Mouse (Mus musculus) layer of hippocampus, postnatal 25 days (tissue): ENCODE measurements around the gene Exosc6. TPM values are rescaled to one million over a fixed set of nuclear protein-coding genes. Genes with fewer than 3 reads are reported as not detected.
"Not testable (repeated sequence)": the region's sequence is repeated elsewhere in the genome, so short reads cannot be mapped to it uniquely, and the experiment has no call there.

Experiments used
- DNase-seq, 2 experiments: peaks; one replicate each; pipeline ENCODE4 v3.0.0; 2022; ENCODE audit warnings: mixed read lengths in 2 of 2, low spot score in 1 of 2; ENCODE audit errors: extremely low spot score in 1 of 2
- total RNA-seq, 2 experiments: library from RNA; stranded (reverse); gene quantifications; 2 replicates each; pipeline ENCODE4 v1.2.3; 2021

Gene Exosc6
- total RNA-seq = not detected

- DNase-seq = peak; percentile 84 to 86
These were observed at the start of gene Exosc6 for GRCm38 (mm10) chr8:111056158-111056663. Gene Exosc6, plus strand, starts transcription at chr8:111056339.

GRCm38 (mm10) chr8:111010230-111010991 lies 45.7 kb upstream of the Exosc6 start:
- DNase-seq = not testable (repeated sequence)

DNA sequence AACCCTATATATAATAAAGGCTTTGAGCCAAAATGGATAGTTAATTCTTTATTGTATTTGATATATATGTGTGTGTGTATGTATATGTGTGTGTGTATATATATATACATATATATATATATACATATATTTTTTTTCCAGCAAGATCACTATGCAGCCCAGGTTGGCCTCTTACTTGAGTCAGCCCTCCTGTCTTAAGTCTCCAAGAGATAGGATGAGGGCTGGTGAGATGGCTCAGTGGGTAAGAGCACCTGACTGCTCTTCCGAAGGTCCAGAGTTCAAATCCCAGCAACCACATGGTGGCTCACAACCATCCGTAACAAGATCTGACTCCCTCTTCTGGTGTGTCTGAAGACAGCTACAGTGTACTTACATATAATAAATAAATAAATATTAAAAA lies 29.5 kb upstream of the Exosc6 start:
- DNase-seq = not testable (repeated sequence)

DNA sequence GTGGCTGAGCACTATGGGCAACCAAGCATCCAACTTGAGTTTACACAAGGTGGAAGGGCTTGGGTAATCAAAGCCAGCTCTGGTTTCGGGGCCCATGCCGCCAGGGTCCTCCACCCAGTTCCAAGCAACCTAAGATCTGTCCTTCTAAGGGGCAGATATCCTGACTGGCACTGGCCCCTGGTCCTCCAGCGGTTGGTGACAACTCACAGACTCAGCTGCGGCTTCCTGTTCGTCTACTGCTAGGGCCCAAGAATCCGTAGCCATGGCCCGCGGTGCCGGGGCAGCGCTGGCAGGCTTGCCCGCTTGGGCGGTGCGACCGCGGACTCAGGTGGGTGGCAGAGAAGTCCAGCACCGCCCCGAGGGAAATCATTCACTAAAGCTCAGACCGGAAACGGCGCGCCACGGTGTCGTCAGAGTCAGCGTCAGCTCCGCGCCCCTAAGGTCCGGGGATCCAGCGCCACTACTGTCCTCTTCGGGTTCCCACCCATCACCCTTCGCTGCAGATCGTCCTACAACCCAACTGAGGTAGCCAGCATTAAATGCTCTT lies 28.7 kb upstream of the Exosc6 start:
- DNase-seq = peak; percentile 80 to 87

- no peak for DNase-seq
These were observed 26.6 kb upstream of the Exosc6 start for GRCm38 (mm10) chr8:111029589-111029988.

GRCm38 (mm10) chr8:111030045-111030444 lies 26.1 kb upstream of the Exosc6 start:
- DNase-seq = no peak

DNA sequence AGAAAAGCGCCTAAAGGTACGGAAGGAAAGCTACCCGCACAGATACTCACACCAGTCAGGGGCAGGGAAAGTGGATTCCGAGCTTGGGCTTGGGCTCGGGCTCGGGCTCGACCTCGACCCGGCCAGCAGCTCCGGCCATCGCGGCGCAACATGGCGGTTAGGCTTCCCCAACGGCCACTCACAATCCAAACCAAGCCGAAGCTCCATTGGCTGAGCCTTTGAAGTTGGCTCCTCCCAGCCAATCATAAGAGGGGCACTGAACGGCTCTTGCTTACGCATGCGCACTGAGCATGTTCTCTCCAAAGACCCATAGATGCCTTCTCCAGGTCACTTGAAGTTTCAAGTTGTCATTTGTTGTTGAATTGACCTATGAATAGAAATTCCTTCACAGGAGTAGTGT lies 24.6 kb upstream of the Exosc6 start, which contains the start of gene Ddx19b:
Ddx19b (minus strand) TSS at position 180 of the 400 bp plus-strand sequence.
- DNase-seq = no peak

- no peak for DNase-seq
These were observed 23.2 kb upstream of the Exosc6 start, which contains the start of gene Aars for GRCm38 (mm10) chr8:111032916-111033315. Gene Aars, plus strand, starts transcription at chr8:111033144.

DNA sequence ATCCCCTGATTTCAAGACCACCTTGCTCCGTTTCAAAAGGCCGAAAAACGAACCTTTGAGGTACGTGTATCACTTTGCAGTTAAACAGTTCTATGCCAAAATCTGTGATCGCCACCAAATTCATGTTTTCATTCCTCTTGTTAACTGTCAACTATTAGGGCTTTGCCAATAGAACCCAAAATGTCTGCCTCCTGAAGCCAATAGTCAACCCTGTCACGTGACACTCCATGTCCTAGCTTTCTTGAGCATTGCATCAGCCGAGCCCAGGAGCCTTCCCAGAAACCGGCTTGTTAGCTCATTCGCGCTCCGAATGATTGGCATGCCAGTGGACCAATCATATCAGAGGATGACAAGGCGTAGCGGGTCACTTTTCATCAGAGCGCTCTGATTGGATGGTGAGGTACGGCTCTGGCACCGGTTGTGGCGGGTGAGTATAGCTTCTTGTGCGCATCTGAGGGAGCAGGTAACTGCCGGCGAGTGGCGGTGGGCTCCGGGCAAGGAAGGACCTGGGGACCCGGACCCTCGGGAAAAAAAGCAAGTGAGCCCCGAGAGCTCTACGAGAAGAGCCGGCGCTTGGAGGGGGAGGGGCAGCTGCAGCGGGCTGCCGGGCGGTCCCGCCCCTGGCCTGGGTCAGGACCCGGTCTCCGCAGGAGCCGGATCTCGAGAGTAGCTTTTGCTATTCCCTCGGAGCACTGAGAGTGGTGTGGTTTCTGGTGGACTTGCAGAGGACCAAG lies 22.5 kb upstream of the Exosc6 start:
- DNase-seq = peak; percentile 87 to 88

DNA sequence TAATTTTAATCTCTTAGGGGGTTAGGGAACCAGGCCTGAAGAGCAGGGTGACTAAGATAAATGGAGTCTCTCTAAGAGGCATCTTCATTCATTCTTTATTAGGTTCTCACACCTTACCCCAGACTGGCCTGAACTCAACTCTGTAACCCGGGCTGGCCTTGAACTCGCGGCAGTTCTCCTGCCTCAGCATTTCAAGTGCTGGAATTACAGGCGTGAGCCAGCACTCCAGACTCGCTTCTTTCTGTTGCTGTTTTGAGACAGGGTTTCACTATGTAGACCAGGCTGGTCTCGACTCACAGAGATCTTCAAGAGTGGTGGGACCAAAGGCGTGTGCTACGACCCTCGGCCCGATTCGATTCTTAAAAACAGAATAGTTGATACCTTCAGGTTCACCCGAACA lies 21.9 kb upstream of the Exosc6 start:
- peak in 1 of 2 experiments; percentile 24 for DNase-seq

DNA sequence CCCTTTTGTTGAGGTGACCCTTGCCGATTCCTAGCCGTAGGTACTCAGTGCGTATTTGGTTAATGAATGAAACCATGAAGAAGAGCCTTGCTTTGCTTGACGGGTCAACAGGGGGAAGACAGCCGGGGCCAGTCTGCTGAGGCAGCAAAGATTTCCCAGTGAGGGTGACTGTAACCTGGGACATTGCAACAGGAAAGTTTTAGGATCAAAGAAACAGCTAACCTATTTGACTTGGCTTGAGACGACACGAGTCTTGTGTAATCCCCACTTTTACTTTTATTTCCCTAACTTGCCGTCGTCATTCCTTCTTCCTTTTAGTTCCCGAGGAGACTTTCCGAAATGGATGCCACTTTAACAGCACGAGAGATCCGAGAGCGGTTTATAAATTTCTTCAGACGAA lies 19.5 kb upstream of the Exosc6 start:
- no peak for DNase-seq

DNA sequence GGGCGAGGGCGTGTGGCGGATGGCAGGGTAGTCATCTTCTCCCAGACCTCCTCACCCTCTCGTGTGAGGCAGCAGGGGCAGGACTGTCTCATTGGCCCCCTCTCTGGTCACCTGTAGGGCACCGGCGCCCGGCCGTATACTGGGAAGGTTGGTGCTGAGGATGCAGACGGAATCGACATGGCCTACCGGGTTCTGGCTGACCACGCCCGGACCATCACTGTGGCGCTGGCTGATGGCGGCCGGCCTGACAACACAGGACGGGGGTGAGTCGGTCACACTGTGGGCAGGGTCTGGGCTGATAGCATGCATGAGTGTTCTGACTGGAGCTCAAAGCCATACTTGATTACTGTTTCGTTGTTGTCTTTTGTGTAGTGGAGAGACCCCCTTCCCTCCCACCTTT lies 13.6 kb upstream of the Exosc6 start:
- no peak for DNase-seq

GRCm38 (mm10) chr8:111044003-111044734 lies 12.0 kb upstream of the Exosc6 start:
- no peak for DNase-seq

- DNase-seq = no peak
These were observed 7.4 kb upstream of the Exosc6 start for GRCm38 (mm10) chr8:111048694-111049093.

GRCm38 (mm10) chr8:111049106-111049505 lies 7.0 kb upstream of the Exosc6 start:
- no peak for DNase-seq

DNA sequence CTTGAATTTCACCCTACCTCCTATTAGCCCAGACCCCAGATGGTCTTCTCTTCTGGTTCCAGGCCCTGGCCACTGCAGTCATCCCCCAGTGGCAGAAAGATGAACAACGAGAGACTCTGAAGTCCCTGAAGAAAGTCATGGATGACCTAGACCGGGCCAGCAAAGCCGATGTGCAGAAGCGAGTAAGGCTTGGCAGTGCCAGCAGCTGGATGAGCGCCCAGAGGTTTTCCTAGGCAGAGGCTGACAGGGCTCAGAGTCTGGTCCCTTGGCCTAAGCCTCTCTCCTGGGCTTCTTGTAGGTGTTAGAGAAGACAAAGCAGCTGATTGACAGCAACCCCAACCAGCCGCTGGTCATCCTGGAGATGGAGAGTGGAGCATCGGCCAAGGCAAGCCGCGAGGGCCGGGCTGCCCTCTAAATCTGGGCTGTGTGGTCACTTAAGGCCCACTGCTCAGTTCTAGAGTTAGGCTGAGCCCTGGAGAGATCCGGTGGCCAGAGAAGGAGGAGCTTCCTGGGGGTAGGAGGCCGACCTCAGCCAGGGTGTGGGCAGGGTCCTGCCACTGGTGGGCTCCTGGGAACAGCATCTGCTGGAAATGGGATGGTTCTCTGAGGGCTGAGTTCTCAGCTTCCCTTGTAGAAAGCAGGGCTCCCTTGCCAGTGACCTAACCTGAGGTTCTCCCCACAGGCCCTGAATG lies 2.2 kb upstream of the Exosc6 start:
- DNase-seq = no peak

GRCm38 (mm10) chr8:111055031-111055634 lies 1.0 kb upstream of the Exosc6 start:
- DNase-seq = no peak

DNA sequence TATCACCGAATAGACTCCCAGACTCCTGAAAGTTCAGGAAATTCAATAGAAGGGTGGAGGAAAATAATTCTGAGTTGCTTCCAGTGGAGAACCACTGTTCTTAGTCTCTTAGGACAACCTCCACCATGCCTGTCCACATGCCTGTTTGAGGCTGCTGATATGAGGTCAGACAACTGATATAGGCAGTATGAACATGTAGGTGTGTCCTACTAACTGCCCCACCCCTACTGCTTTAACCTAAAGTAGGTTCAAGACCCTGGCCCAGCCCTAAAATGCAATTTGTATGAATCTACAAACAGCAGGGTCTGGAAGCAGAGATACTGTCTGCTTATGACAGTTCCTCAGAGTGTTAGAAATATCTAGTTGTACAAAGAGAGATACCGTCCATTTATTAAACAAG lies 478 bp upstream of the Exosc6 start:
- DNase-seq = no peak

GRCm38 (mm10) chr8:111056691-111057293 lies 653 bp downstream of the Exosc6 start:
- DNase-seq = peak in 1 of 2 experiments; percentile 24
